In genomic region chr11:67313733-67314452, GRCm38 (mm10) we compare ENCODE assay signal across 21 mouse cellular contexts. TPM values are rescaled to one million over a fixed set of nuclear protein-coding genes. Genes with fewer than 3 reads are reported as not detected.
A peak's percentile ranks its signal among the peaks of the same experiment; 100 is the strongest.
DNase-seq lines count a peak whose midpoint lies in the region; ATAC-seq and TF ChIP-seq lines count a peak whose summit lies in the region.
"Had no signal": no experiment of that assay in that cellular context is flagged by ENCODE, and none has a peak within 500 bp of the region (broad histone marks: within the 10 kb centered on the region; RNA-seq: fewer than 3 reads in every experiment).

No protein-coding gene starts in this region.

- H3K27ac ChIP-seq in heart, embryonic 13.5 days (replicated peaks): no peak overlapping the region
- H3K27ac ChIP-seq in neural tube, embryonic 15.5 days (replicated peaks): no peak overlapping the region
- H3K27ac ChIP-seq in embryonic facial prominence, embryonic 14.5 days (replicated peaks; ENCODE audit: low read depth, low read length): no peak overlapping the region; the same call in 1 of the 2 replicates
- no peak overlapping the region for H3K27ac ChIP-seq in forebrain, embryonic 13.5 days
- H3K27ac ChIP-seq in gastrocnemius, adult 2 months: no peak overlapping the region
- H3K27ac ChIP-seq: heart, adult 2 months had no signal

- peaks cover 1% of the 10 kb centered on the region for H3K9me3 ChIP-seq in heart, embryonic 13.5 days
- H3K9me3 ChIP-seq in neural tube, embryonic 15.5 days (replicated peaks): no peaks in the 10 kb centered on the region
- H3K9me3 ChIP-seq in embryonic facial prominence, embryonic 14.5 days (ENCODE audit: control insufficient read depth, low read length): no peaks in the 10 kb centered on the region
- H3K9me3 ChIP-seq in forebrain, embryonic 13.5 days (replicated peaks): no peaks in the 10 kb centered on the region
- H3K9me3 ChIP-seq: limb, embryonic 12.5 days had no signal

- no peak overlapping the region for H3K9ac ChIP-seq in heart, embryonic 13.5 days
- H3K9ac ChIP-seq in neural tube, embryonic 15.5 days (replicated peaks): no peak overlapping the region
- no peak overlapping the region for H3K9ac ChIP-seq in embryonic facial prominence, embryonic 14.5 days (ENCODE audit: low read depth, low read length)
- H3K9ac ChIP-seq in forebrain, embryonic 13.5 days: no peak overlapping the region
- H3K9ac ChIP-seq: limb, embryonic 12.5 days; liver, postnatal 0 days had no signal

- H3K27me3 ChIP-seq in heart, embryonic 13.5 days (replicated peaks): no peaks in the 10 kb centered on the region
- H3K27me3 ChIP-seq in neural tube, embryonic 15.5 days (replicated peaks): no peaks in the 10 kb centered on the region
- no peaks in the 10 kb centered on the region for H3K27me3 ChIP-seq in embryonic facial prominence, embryonic 14.5 days (replicated peaks; ENCODE audit: control insufficient read depth, insufficient read depth, low read length)
- no peaks in the 10 kb centered on the region for H3K27me3 ChIP-seq in forebrain, embryonic 13.5 days
- H3K27me3 ChIP-seq: limb, embryonic 12.5 days had no signal

- no peak for ATAC-seq in heart, embryonic 13.5 days (ENCODE audit: extremely low read depth, insufficient number of reproducible peaks, low FRiP score, low TSS enrichment)
- ATAC-seq in neural tube, embryonic 15.5 days (ENCODE audit: low FRiP score): no peak
- peak; percentile 81 for ATAC-seq in embryonic facial prominence, embryonic 14.5 days (ENCODE audit: low read depth)
- no peak for ATAC-seq in forebrain, embryonic 13.5 days
- ATAC-seq: forebrain, embryonic 14.5 days; liver, postnatal 0 days had no signal

- intact Hi-C loops in gastrocnemius, adult 2 months (cut with DNase I): no loop called here

- 44% methylated on average over 15 of the region's 15 CpGs for WGBS in heart, embryonic 13.5 days
- WGBS in neural tube, embryonic 15.5 days: 65% methylated on average over 15 of the region's 15 CpGs
- WGBS in embryonic facial prominence, embryonic 14.5 days: 42% methylated on average over 15 of the region's 15 CpGs
- WGBS in forebrain, embryonic 13.5 days: 57% methylated on average over 15 of the region's 15 CpGs

- 0 out of 2 replicates have a peak, but pooled peaks cover 5% of the 10 kb centered on the region for H3K4me1 ChIP-seq in heart, embryonic 13.5 days
- H3K4me1 ChIP-seq in neural tube, embryonic 15.5 days: no peaks in the 10 kb centered on the region
- H3K4me1 ChIP-seq in embryonic facial prominence, embryonic 14.5 days (ENCODE audit: control insufficient read depth, insufficient read depth, low read length): no peaks in the 10 kb centered on the region
- H3K4me1 ChIP-seq in forebrain, embryonic 13.5 days: no peaks in the 10 kb centered on the region
- H3K4me1 ChIP-seq: limb, embryonic 12.5 days had no signal

- H3K4me2 ChIP-seq in heart, embryonic 13.5 days: peak overlapping the region; percentile 31; the same call in 1 of the 2 replicates
- H3K4me2 ChIP-seq in neural tube, embryonic 15.5 days: no peak overlapping the region
- no peak overlapping the region for H3K4me2 ChIP-seq in embryonic facial prominence, embryonic 14.5 days (ENCODE audit: low read depth, low read length)
- no peak overlapping the region for H3K4me2 ChIP-seq in forebrain, embryonic 13.5 days
- H3K4me2 ChIP-seq: limb, embryonic 12.5 days had no signal

- no peak for DNase-seq in heart, adult 8-10 months (ENCODE audit: low spot score)
- DNase-seq in neural tube, embryonic 10.5 days (ENCODE audit: extremely low spot score, low spot score): peak; percentile 15
- DNase-seq in embryonic facial prominence, embryonic 14.5 days (ENCODE audit: low spot score): peak; percentile 87
- DNase-seq in retina, postnatal 1 day: peak; percentile 10
- DNase-seq in gastrocnemius, adult 2 months: no peak
- DNase-seq: B cell, adult 2 months; cerebellum, adult 9-10 months; heart, adult 2 months; kidney, adult 8-10 months; liver, postnatal 0 days; lung, postnatal 4 days; thymus, adult 18-20 months had no signal

- TF ChIP-seq CTCF in gastrocnemius, adult 2 months (IDR thresholded peaks at IDR 0.05): no peak

- H3K4me3 ChIP-seq in heart, embryonic 13.5 days: no peak overlapping the region
- H3K4me3 ChIP-seq in neural tube, embryonic 15.5 days (replicated peaks): no peak overlapping the region
- H3K4me3 ChIP-seq in embryonic facial prominence, embryonic 14.5 days (ENCODE audit: low read depth, low read length): no peak overlapping the region
- H3K4me3 ChIP-seq in forebrain, embryonic 13.5 days: no peak overlapping the region
- no peak overlapping the region for H3K4me3 ChIP-seq in gastrocnemius, adult 2 months
- H3K4me3 ChIP-seq: heart, adult 2 months; limb, embryonic 12.5 days had no signal

- H3K36me3 ChIP-seq in heart, embryonic 13.5 days: no peaks in the 10 kb centered on the region
- H3K36me3 ChIP-seq in neural tube, embryonic 15.5 days: no peaks in the 10 kb centered on the region
- no peaks in the 10 kb centered on the region for H3K36me3 ChIP-seq in embryonic facial prominence, embryonic 14.5 days (ENCODE audit: control insufficient read depth, insufficient read depth, low read length)
- H3K36me3 ChIP-seq in forebrain, embryonic 13.5 days (ENCODE audit: poor library complexity, severe bottlenecking): no peaks in the 10 kb centered on the region
- H3K36me3 ChIP-seq: limb, embryonic 12.5 days had no signal

RNA-seq across cellular contexts. Expression of gene Myh13, which starts 7.6 kb away (rescaled TPM):
- polyA plus RNA-seq in heart, embryonic 13.5 days (2015; fragmentation: Nextera tagmentation; extraction: Ambion mirVana): 0.03 TPM in 1 of 2 replicates, not detected in the other
- under 1 TPM in 1 of 4 experiments, not detected in 3; 0.47 TPM for total RNA-seq in heart, adult 8-10 months (2022)
- polyA plus RNA-seq in neural tube, embryonic 15.5 days (2015; fragmentation: Nextera tagmentation; extraction: Ambion mirVana): 0.08 and 0.22 TPM in 2 replicates
- 0.33 and 0.39 TPM in 2 replicates for polyA plus RNA-seq in embryonic facial prominence, embryonic 14.5 days (2014; fragmentation: Nextera tagmentation; extraction: Ambion mirVana)
- not detected in 2 replicates for polyA plus RNA-seq in forebrain, embryonic 13.5 days (2015; fragmentation: Nextera tagmentation; extraction: Ambion mirVana)
- 1 to 10 TPM; 2.2 to 3.7 TPM for total RNA-seq in gastrocnemius, adult 2 months (2021)
- total RNA-seq: adrenal gland, adult 18-20 months; heart, postnatal 25 days; neutrophil, adult 5-6 weeks had no signal
- polyA plus RNA-seq: forebrain, embryonic 14.5 days; heart, adult 2 months; large intestine, adult 2 months; liver, postnatal 0 days had no signal

RNA-seq across cellular contexts. Expression of gene Myh8, which starts 37.0 kb away (rescaled TPM):
- polyA plus RNA-seq in heart, embryonic 13.5 days (2015; fragmentation: Nextera tagmentation; extraction: Ambion mirVana): 0.47 and 0.55 TPM in 2 replicates
- under 1 TPM; 0.08 to 0.16 (median 0.09) TPM for total RNA-seq in heart, adult 8-10 months (2022)
- polyA plus RNA-seq in neural tube, embryonic 15.5 days (2015; fragmentation: Nextera tagmentation; extraction: Ambion mirVana): 3.1 and 6.1 TPM in 2 replicates
- polyA plus RNA-seq in embryonic facial prominence, embryonic 14.5 days (2014; fragmentation: Nextera tagmentation; extraction: Ambion mirVana): 158 and 282 TPM in 2 replicates
- polyA plus RNA-seq in forebrain, embryonic 13.5 days (2015; fragmentation: Nextera tagmentation; extraction: Ambion mirVana): 0.05 TPM in 2 replicates
- 100 to 1,000 TPM; 172 to 287 TPM for total RNA-seq in gastrocnemius, adult 2 months (2021)
- total RNA-seq: heart, adult 2 months; neutrophil, adult 5-6 weeks had no signal
- polyA plus RNA-seq: large intestine, adult 2 months had no signal

Comparison
In these comparisons a context has a peak if more than half of its experiments do, and no peak if none do; other contexts are left out.
1. DNase-seq: peak in neural tube, embryonic 10.5 days (single experiment), embryonic facial prominence, embryonic 14.5 days (single experiment) and retina, postnatal 1 day (single experiment); none in heart, adult 8-10 months (single experiment) and gastrocnemius, adult 2 months (single experiment).
2. RNA of gene Myh8, which starts 37.0 kb away (polyA plus RNA-seq): 158 to 282 TPM in embryonic facial prominence, embryonic 14.5 days; 3.1 to 6.1 TPM in neural tube, embryonic 15.5 days, 0.47 to 0.55 TPM in heart, embryonic 13.5 days and 0.05 TPM in forebrain, embryonic 13.5 days; every median in the first group is over 10 times any median in the second.